Mouse (Mus musculus) bone marrow, adult 2 months (tissue): ENCODE measurements around the gene Pla2g7.

Source experiments
- CTCF ChIP-seq: fragments of 200-500 bp; IDR thresholded peaks from 2 replicates; pipeline ENCODE4 v1.5.1; 2011; ENCODE audit warnings: low read length, control low read depth; ENCODE audit not compliant: control insufficient read depth, insufficient read depth
- POLR2A ChIP-seq: fragments of 200-500 bp; IDR thresholded peaks from 2 replicates; pipeline ENCODE4 v1.6.1; 2011; ENCODE audit warnings: low read depth, mild to moderate bottlenecking, control low read depth, low read length, borderline replicate concordance; ENCODE audit not compliant: control insufficient read depth

GRCm38 (mm10) chr17:43649641-43650436, 81.9 kb downstream of the Pla2g7 start:
- peak; percentile 45; the same call in 1 of the 2 replicates for TF ChIP-seq CTCF
- no peak for TF ChIP-seq POLR2A
